7 mouse cellular contexts compared by ENCODE assay signal in genomic region chrX:99043275-99043674, GRCm38 (mm10). TPM values are rescaled to one million over a fixed set of nuclear protein-coding genes. Genes with fewer than 3 reads are reported as not detected.
DNase-seq lines count a peak whose midpoint lies in the region; ATAC-seq lines count a peak whose summit lies in the region.

No protein-coding gene starts in this region.

- no peaks in the 10 kb centered on the region for H3K36me3 ChIP-seq in neural tube, embryonic 11.5 days (ENCODE audit: control insufficient read depth, insufficient read depth, low read length)
- H3K36me3 ChIP-seq in forebrain, embryonic 16.5 days (ENCODE audit: control insufficient read depth, insufficient read depth), result no peaks in the 10 kb centered on the region
- no peaks in the 10 kb centered on the region for H3K36me3 ChIP-seq in liver, embryonic 13.5 days

- DNase-seq in neural tube, embryonic 11.5 days (ENCODE audit: low spot score), result no peak
- DNase-seq in neural tube, embryonic 10.5 days (ENCODE audit: extremely low spot score, low spot score), result no peak
- no peak for DNase-seq in liver, embryonic 13.5 days
- DNase-seq in urinary bladder, adult 2 months (ENCODE audit: low spot score), result no peak
- no peak for DNase-seq in spleen, adult 18-20 months
- DNase-seq in spleen, adult 12 weeks (ENCODE audit: low spot score), result no peak

- peak overlapping the region; percentile 75 for H3K4me2 ChIP-seq in neural tube, embryonic 11.5 days (ENCODE audit: low read depth)
- peak overlapping the region; percentile 89 for H3K4me2 ChIP-seq in forebrain, embryonic 16.5 days (ENCODE audit: low read length)
- H3K4me2 ChIP-seq in liver, embryonic 13.5 days, result peak overlapping the region; percentile 73

- no peak overlapping the region for H3K27ac ChIP-seq in neural tube, embryonic 11.5 days (ENCODE audit: low read depth, low read length)
- H3K27ac ChIP-seq in forebrain, embryonic 16.5 days (ENCODE audit: low read length), result no peak overlapping the region
- H3K27ac ChIP-seq in liver, embryonic 13.5 days, result peak overlapping the region; percentile 34; the same call in 1 of the 2 replicates

- H3K4me3 ChIP-seq in neural tube, embryonic 11.5 days (ENCODE audit: low read depth, low read length), result peak overlapping the region; percentile 38; the same call in 1 of the 2 replicates
- H3K4me3 ChIP-seq in forebrain, embryonic 16.5 days (replicated peaks; ENCODE audit: low read length), result peak overlapping the region; percentile 50
- H3K4me3 ChIP-seq in liver, embryonic 13.5 days (replicated peaks), result peak overlapping the region; percentile 55

- ATAC-seq in neural tube, embryonic 11.5 days (ENCODE audit: insufficient read depth, low FRiP score, low TSS enrichment), result no peak
- ATAC-seq in forebrain, embryonic 16.5 days, result no peak
- no peak for ATAC-seq in liver, embryonic 13.5 days (ENCODE audit: low read depth)

- H3K27me3 ChIP-seq in neural tube, embryonic 11.5 days (ENCODE audit: control insufficient read depth, insufficient read depth, low read length), result 0 out of 2 replicates have a peak, but pooled peaks cover 8% of the 10 kb centered on the region
- peaks cover 19% of the 10 kb centered on the region for H3K27me3 ChIP-seq in forebrain, embryonic 16.5 days (replicated peaks; ENCODE audit: control insufficient read depth, insufficient read depth, low read length)
- H3K27me3 ChIP-seq in liver, embryonic 13.5 days, result peaks cover 22% of the 10 kb centered on the region

- H3K4me1 ChIP-seq in neural tube, embryonic 11.5 days (ENCODE audit: control insufficient read depth, insufficient read depth, low read length), result no peaks in the 10 kb centered on the region
- peaks cover 4% of the 10 kb centered on the region for H3K4me1 ChIP-seq in forebrain, embryonic 16.5 days (replicated peaks; ENCODE audit: control insufficient read depth, insufficient read depth, low read length)
- H3K4me1 ChIP-seq in liver, embryonic 13.5 days (replicated peaks), result no peaks in the 10 kb centered on the region; the same call in 1 of the 2 replicates

- H3K9me3 ChIP-seq in neural tube, embryonic 11.5 days (ENCODE audit: control insufficient read depth, low read length), result no peaks in the 10 kb centered on the region
- no peaks in the 10 kb centered on the region for H3K9me3 ChIP-seq in forebrain, embryonic 16.5 days (ENCODE audit: control insufficient read depth, low read length)
- no peaks in the 10 kb centered on the region for H3K9me3 ChIP-seq in liver, embryonic 13.5 days (replicated peaks)

- WGBS in neural tube, embryonic 11.5 days, result 45% methylated on average over 6 of the region's 6 CpGs
- 52% methylated on average over 6 of the region's 6 CpGs for WGBS in forebrain, embryonic 16.5 days
- 35% methylated on average over 6 of the region's 6 CpGs for WGBS in liver, embryonic 13.5 days (ENCODE audit: insufficient replicate concordance)

- H3K9ac ChIP-seq in neural tube, embryonic 11.5 days (ENCODE audit: low read length), result no peak overlapping the region
- H3K9ac ChIP-seq in forebrain, embryonic 16.5 days (replicated peaks; ENCODE audit: low read depth, low read length), result no peak overlapping the region
- H3K9ac ChIP-seq in liver, embryonic 13.5 days, result peak overlapping the region; percentile 51; the same call in 1 of the 2 replicates

RNA-seq across cellular contexts. Expression of gene Stard8, which starts 40.2 kb away (rescaled TPM):
- polyA plus RNA-seq in neural tube, embryonic 11.5 days (2014; fragmentation: Nextera tagmentation; extraction: Ambion mirVana), result 11.6 and 11.7 TPM in 2 replicates
- 3.7 and 6.1 TPM in 2 replicates for polyA plus RNA-seq in forebrain, embryonic 16.5 days (2015; fragmentation: Nextera tagmentation; extraction: Ambion mirVana)
- polyA plus RNA-seq in liver, embryonic 13.5 days (2015; fragmentation: Nextera tagmentation; extraction: Ambion mirVana), result 3.2 and 3.8 TPM in 2 replicates
- 15.0 and 15.7 TPM in 2 replicates for polyA plus RNA-seq in urinary bladder, adult 2 months (2012; rRNA removed)
